Mouse (Mus musculus) liver, embryonic 11.5 days (tissue): ENCODE data around the gene Epsti1. TPM values are rescaled to one million over a fixed set of nuclear protein-coding genes. Genes with fewer than 3 reads are reported as not detected.

ENCODE experiments used
- ATAC-seq: fragments of 200-750 bp; cut with Nextera tagmentation; replicated peaks from 2 replicates; pipeline ENCODE4 v1.8.0; 2017; ENCODE audit warnings: moderate number of reproducible peaks, mild to moderate bottlenecking, moderate TSS enrichment, moderate library complexity; ENCODE audit not compliant: low FRiP score
- DNase-seq: peaks from one replicate; pipeline ENCODE4 v3.0.0-alpha.2; 2017; ENCODE audit warnings: low spot score
- H3K27ac ChIP-seq: fragments of 300-500 bp; sonication (generic); 2 replicates; pipeline ENCODE4 v1.5.1; 2014; ENCODE audit warnings: mild to moderate bottlenecking, low read depth, low read length, control low read depth
- H3K27me3 ChIP-seq: fragments of 300-500 bp; sonication (generic); replicated peaks from 2 replicates; pipeline ENCODE4 v1.6.1; 2014; ENCODE audit warnings: low read length, mixed read lengths; ENCODE audit not compliant: control insufficient read depth, insufficient read depth
- H3K36me3 ChIP-seq: fragments of 300-500 bp; sonication (generic); 2 replicates; pipeline ENCODE4 v1.6.1; 2014; ENCODE audit warnings: mild to moderate bottlenecking, low read length, moderate library complexity, mixed read lengths; ENCODE audit not compliant: control insufficient read depth, insufficient read depth
- H3K4me1 ChIP-seq: fragments of 300-500 bp; sonication (generic); replicated peaks from 2 replicates; pipeline ENCODE4 v1.6.1; 2014; ENCODE audit warnings: low read length, mixed read lengths; ENCODE audit not compliant: control insufficient read depth, insufficient read depth
- H3K4me2 ChIP-seq: fragments of 300-500 bp; sonication (generic); 2 replicates; pipeline ENCODE4 v1.6.1; 2014; ENCODE audit warnings: mild to moderate bottlenecking, control low read depth, moderate library complexity
- H3K4me3 ChIP-seq: fragments of 300-500 bp; sonication (generic); 2 replicates; pipeline ENCODE4 v1.5.1; 2014; ENCODE audit warnings: low read depth, low read length, control low read depth
- H3K9ac ChIP-seq: fragments of 300-500 bp; sonication (generic); 2 replicates; pipeline ENCODE4 v1.6.1; 2014; ENCODE audit warnings: low read depth, low read length, control low read depth
- H3K9me3 ChIP-seq: fragments of 300-500 bp; sonication (generic); 2 replicates; pipeline ENCODE4 v1.6.1; 2016; ENCODE audit warnings: low read length, inconsistent platforms, mixed read lengths; ENCODE audit not compliant: control insufficient read depth
- WGBS: fragments of 180-500 bp; shearing (Covaris S2); extraction: QIAGEN DNeasy Blood & Tissue Kit; methylation state at CpG from one replicate; pipeline ENCODE4 v1.1.7; 2014; 5-methylcytosine and 5-hydroxymethylcytosine counted together
- polyA plus RNA-seq: library from polyadenylated mRNA; unstranded; fragments of >200 nt; fragmentation: Nextera tagmentation; extraction: Ambion mirVana; gene quantifications from 2 replicates; pipeline ENCODE4 v1.2.1, GENCODE M21; 2014

Epsti1 gene
- polyA plus RNA-seq, 1 experiment from 2014 or later = 0.97 TPM

GRCm38 (mm10) chr14:77961741-77962140 is 57.7 kb downstream of the Epsti1 start:
- Histone ChIP-seq H3K36me3 (no peaks in the 10 kb centered on the region), H3K27me3 (no peaks in the 10 kb centered on the region), H3K9ac (no peak overlapping the region), H3K27ac (no peak overlapping the region), H3K4me1 (no peaks in the 10 kb centered on the region), H3K9me3 (no peaks in the 10 kb centered on the region), H3K4me2 (no peak overlapping the region), H3K4me3 (no peak overlapping the region)
- DNase-seq = no peak
- WGBS = 76% methylated on average over 6 of the region's 6 CpGs
- ATAC-seq = no peak

- ATAC-seq = no peak
Measured at GRCm38 (mm10) chr14:77963525-77963924, 59.5 kb downstream of the Epsti1 start.

GRCm38 (mm10) chr14:77971355-77971754 is 67.3 kb downstream of the Epsti1 start:
- no peak overlapping the region for H3K4me2 ChIP-seq
- no peaks in the 10 kb centered on the region for H3K9me3 ChIP-seq
- no peak overlapping the region for H3K4me3 ChIP-seq
- H3K36me3 ChIP-seq = no peaks in the 10 kb centered on the region
- DNase-seq = no peak
- H3K27ac ChIP-seq = no peak overlapping the region
- 87% methylated on average over 4 of the region's 4 CpGs for WGBS
- no peaks in the 10 kb centered on the region for H3K27me3 ChIP-seq
- no peak for ATAC-seq
- H3K9ac ChIP-seq = no peak overlapping the region
- H3K4me1 ChIP-seq = no peaks in the 10 kb centered on the region

More at GRCm38 (mm10) chr14:77963525-77963924, 59.5 kb downstream of the Epsti1 start:
- Histone ChIP-seq H3K9me3 (no peaks in the 10 kb centered on the region), H3K4me3 (no peak overlapping the region), H3K4me2 (no peak overlapping the region), H3K27me3 (no peaks in the 10 kb centered on the region), H3K4me1 (no peaks in the 10 kb centered on the region), H3K9ac (no peak overlapping the region), H3K27ac (no peak overlapping the region), H3K36me3 (no peaks in the 10 kb centered on the region)
- no peak for DNase-seq
- WGBS = 55% methylated on average over 7 of the region's 7 CpGs

- Histone ChIP-seq H3K4me1 (no peaks in the 10 kb centered on the region), H3K27ac (no peak overlapping the region), H3K4me2 (no peak overlapping the region), H3K36me3 (no peaks in the 10 kb centered on the region), H3K9ac (no peak overlapping the region), H3K9me3 (no peaks in the 10 kb centered on the region), H3K27me3 (no peaks in the 10 kb centered on the region), H3K4me3 (no peak overlapping the region)
- ATAC-seq (no peak), DNase-seq (no peak)
- WGBS = 72% methylated on average over 6 of the region's 6 CpGs
Measured at GRCm38 (mm10) chr14:77974221-77974620, 70.2 kb downstream of the Epsti1 start.

GRCm38 (mm10) chr14:77975702-77976101 is 71.7 kb downstream of the Epsti1 start:
- 55% methylated on average over 8 of the region's 8 CpGs for WGBS
- H3K9me3 ChIP-seq = no peaks in the 10 kb centered on the region
- no peaks in the 10 kb centered on the region for H3K27me3 ChIP-seq
- no peak overlapping the region for H3K4me3 ChIP-seq
- no peak overlapping the region for H3K9ac ChIP-seq
- no peak overlapping the region for H3K27ac ChIP-seq
- no peak overlapping the region for H3K4me2 ChIP-seq
- H3K36me3 ChIP-seq = no peaks in the 10 kb centered on the region
- no peak for DNase-seq
- no peaks in the 10 kb centered on the region for H3K4me1 ChIP-seq
- no peak for ATAC-seq

- Histone ChIP-seq H3K4me2 (no peak overlapping the region), H3K9me3 (no peaks in the 10 kb centered on the region), H3K27me3 (no peaks in the 10 kb centered on the region), H3K4me1 (no peaks in the 10 kb centered on the region), H3K27ac (no peak overlapping the region), H3K9ac (no peak overlapping the region), H3K36me3 (no peaks in the 10 kb centered on the region), H3K4me3 (no peak overlapping the region)
- WGBS = 69% methylated on average over 5 of the region's 5 CpGs
- ATAC-seq (no peak), DNase-seq (no peak)
Measured at GRCm38 (mm10) chr14:77981516-77981915, 77.5 kb downstream of the Epsti1 start.

- Histone ChIP-seq H3K4me2 (no peak overlapping the region), H3K9me3 (no peaks in the 10 kb centered on the region), H3K27ac (no peak overlapping the region), H3K4me1 (no peaks in the 10 kb centered on the region), H3K4me3 (no peak overlapping the region), H3K27me3 (no peaks in the 10 kb centered on the region), H3K9ac (no peak overlapping the region), H3K36me3 (no peaks in the 10 kb centered on the region)
- DNase-seq = no peak
- ATAC-seq = no peak
Measured at GRCm38 (mm10) chr14:77997731-77998130, 93.7 kb downstream of the Epsti1 start.

GRCm38 (mm10) chr14:78004486-78004885 is 100.4 kb downstream of the Epsti1 start:
- H3K27ac ChIP-seq = no peak overlapping the region
- DNase-seq (no peak), ATAC-seq (no peak)
- H3K9me3 ChIP-seq = no peaks in the 10 kb centered on the region
- no peak overlapping the region for H3K4me3 ChIP-seq
- H3K27me3 ChIP-seq = no peaks in the 10 kb centered on the region
- no peak overlapping the region for H3K4me2 ChIP-seq
- H3K9ac ChIP-seq = no peak overlapping the region
- no peaks in the 10 kb centered on the region for H3K4me1 ChIP-seq
- WGBS = 72% methylated on average over 4 of the region's 4 CpGs
- no peaks in the 10 kb centered on the region for H3K36me3 ChIP-seq

GRCm38 (mm10) chr14:78008019-78008418 is 104.0 kb downstream of the Epsti1 start:
- H3K4me3 ChIP-seq = no peak overlapping the region
- H3K36me3 ChIP-seq = no peaks in the 10 kb centered on the region
- ATAC-seq = no peak
- no peak for DNase-seq
- H3K27ac ChIP-seq = no peak overlapping the region
- no peaks in the 10 kb centered on the region for H3K27me3 ChIP-seq
- H3K9me3 ChIP-seq = no peaks in the 10 kb centered on the region
- H3K4me2 ChIP-seq = no peak overlapping the region
- no peaks in the 10 kb centered on the region for H3K4me1 ChIP-seq
- no peak overlapping the region for H3K9ac ChIP-seq
- WGBS = 51% methylated on average over 6 of the region's 6 CpGs
